Mouse (Mus musculus): ENCODE measurements around the gene Sgta.
"Not testable (repeated sequence)": the region's sequence is repeated elsewhere in the genome, so short reads cannot be mapped to it uniquely, and the experiment has no call there.

The Sgta gene

DNA sequence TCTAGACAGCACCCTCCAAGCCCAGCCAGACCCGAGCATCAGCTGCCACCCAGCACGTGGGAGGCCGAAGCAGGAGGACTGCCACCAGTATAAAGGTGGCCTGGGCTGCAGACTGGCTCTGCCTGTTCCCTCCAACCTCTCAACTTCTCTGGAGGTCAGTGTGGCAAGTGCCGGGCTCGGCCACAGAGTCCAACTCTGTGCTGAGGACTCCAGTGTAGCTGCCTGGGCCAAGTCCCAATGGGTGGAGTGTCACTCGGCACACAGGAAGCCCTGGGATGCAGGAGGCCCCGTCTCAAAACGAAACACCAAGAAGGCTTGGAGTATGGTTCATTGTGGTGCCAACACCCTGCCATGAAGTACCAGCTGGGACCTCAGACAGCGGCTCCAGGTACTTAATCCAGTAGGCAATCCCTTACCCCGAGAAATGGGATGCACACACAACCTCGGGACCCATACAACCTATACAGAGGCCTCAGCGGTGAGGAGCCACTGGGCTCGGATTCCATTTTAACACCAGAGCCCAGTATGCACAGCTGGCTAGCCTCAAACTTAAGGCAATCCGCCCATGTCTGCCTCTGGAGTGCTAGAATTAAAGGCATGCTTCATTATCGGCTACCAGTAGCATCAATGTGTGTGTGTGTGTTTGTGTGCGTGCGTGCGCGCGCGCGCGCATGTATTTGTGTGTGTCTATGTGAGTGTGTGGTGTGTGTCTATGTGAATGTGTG is 2.4 kb downstream of the Sgta start:
- no peak for DNase-seq

DNA sequence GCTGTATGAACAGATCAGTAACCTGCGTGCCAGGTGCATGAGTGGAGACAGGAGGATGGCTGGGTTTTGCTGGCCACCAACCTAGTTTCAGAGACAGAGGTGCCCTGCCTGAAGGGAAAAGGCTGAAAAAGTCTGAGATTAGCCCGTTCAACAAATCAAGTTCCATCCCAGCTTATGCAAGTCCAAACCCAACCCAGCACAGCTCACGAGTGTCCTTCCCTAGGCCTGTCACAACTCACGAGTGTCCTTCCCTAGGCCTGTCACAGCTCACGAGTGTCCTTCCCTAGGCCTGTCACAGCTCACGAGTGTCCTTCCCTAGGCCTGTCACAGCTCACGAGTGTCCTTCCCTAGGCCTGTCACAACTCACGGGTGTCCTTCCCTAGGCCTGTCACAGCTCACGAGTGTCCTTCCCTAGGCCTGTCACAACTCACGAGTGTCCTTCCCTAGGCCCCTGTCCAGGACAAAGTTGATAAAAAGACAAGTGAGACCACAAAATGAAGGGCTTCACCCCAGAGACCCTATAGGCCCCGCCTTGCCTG is 4.1 kb downstream of the Sgta start:
- DNase-seq, result not testable (repeated sequence)

DNA sequence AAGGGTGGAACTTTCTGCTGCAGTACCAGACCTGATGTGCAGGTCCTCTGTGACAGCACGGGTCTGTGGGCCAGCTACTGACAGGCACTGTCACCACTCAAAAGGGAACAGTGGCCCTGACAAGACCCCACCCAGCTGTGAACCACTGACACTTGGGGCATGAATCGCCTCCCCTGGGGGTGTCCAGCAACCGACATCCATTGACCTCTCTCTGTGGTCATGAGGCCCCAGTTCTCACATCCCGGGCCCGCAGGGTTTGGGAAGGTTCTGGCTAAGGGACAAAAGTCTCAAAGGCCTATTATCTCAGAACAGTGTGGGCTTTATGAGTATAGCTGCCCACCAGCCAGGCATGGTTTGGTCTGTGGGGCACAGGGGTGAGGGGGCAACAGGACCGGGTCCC is 4.8 kb downstream of the Sgta start:
- no peak for DNase-seq

DNA sequence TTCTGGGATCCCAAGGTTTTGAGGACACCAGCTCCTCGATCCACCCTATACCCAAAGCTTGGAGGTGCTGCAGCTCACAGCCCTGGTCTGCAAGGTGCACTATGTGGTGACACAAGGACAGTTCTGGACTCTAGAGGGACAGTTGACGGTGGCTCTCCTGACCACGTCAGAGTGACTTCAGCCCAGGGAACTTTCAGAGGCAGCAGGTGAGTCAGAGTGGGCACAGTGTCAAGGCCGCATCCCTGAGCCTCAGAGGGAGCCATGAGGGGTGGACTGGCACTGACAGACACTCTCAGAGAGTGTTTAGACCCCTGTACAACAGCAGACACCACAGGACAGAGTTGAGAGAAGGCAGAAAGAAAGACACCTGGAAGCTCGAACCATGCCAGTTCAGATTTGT is 7.4 kb downstream of the Sgta start:
- DNase-seq, result no peak

DNA sequence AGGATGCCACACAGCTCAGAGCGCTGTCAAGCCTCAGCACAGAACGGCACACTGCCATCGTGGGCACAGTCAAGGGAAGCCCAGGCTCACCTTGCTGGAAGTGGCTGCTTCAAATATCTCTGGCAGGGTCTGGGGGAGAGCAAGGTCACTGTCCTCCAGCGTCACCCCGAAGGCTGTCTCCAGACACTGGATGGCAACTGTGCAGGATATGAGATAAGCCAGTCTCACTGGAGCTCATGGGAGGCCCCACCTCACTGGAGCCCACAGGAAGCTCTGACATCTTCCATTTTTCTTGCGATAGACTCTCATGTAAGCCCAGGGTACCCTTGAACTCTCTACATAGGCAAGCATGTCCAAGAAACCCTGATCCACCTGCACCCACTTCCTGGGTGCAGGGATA is 8.8 kb downstream of the Sgta start:
- DNase-seq, result no peak

DNA sequence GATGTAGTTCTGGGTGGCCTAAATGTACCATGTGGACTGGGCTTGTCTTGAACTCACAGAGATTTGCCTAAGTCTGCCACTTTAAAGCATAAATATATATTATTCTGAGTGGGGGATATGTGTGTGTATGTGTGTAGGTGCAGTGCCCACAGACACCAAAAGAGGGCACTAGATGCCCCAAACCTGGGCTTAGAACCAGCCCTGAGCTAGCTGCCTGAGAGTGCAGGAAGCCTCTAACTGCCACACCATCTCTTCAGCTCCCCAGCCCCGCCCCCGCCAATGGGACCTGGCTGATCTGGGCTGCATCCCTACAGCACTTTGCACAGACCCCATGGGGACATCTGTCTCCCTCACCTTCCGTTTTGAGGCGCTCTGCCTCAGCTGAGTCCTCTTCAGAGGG is 9.3 kb downstream of the Sgta start:
- peak; percentile 27 to 28 for DNase-seq

DNA sequence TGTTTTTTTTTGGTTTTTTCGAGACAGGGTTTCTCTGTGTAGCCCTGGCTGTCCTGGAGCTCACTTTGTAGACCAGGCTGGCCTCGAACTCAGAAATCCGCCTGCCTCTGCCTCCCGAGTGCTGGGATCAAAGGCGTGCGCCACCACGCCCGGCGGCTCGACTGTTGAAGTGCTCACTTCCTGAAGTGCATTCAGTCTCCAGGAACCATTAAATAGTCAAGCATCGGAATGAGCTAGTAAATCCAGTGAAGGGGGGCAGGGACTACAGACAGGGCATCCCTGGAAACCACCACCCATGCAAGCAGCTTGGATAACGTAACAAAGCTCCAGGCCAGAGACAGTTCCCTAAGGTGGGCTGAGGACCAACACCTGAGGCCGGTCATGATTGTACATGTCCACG is 14.7 kb downstream of the Sgta start:
- DNase-seq, result not testable (repeated sequence)

DNA sequence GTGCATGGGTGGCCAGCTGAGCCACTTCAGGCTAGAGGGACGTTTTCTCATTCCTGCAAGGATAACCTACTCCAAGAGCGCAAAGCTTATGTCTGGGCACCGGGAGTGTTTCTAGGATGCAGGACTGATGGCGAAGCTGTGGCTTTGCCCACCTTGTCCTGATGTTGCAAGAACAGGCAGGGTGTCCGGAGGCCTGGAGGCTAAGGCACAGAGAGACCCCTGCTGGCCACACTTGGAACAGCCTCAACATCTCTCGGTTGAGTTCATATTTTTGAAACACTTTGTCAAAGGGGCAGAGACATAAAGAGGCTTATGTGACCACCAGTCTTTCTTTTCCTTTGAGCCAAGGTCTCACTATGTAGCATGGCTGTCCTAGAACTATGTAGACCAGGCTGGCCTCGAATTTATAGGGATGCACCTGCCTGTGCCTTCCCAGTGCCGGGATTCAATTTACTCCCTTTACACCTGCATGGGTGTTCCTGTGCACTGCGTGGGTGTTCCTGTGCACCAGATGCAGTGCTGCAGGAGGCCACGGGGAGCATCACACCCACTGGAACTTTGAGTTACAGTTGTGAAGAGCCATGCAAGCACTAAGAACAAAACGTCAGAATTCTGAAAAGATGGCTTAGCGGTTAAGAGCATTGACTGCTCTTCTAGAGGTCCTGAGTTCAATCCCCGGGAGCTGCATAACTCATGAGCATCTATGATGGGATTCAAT is 18.4 kb downstream of the Sgta start:
- peak; percentile 82 for DNase-seq

DNA sequence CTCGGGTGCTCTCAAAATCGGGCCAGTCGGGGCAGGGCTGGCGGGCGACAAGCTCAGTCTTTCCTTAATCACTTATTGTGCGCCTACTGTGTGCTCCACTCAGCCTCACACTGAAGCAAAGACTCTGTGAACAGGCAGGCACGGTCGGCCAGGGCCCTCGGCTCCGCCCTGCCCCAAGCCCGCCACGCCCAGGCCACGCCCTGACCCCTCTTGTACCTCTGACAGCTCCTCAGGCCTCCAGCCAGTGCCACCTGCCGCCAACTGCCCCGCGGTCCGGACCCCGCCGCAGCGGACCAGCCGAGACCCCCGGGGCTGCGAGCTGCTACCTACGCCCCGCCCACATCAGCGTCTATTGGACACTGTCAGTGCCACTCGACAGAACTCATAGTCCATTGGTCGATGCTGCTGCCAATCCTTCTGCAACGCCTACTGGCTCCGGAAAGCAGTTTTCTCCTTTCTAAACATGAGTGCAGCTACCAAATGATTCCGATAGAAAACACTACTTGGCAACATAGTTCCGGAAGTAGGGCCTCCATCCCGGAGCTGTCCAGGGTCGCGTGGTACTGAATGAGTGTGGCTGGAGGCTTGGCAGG is 22.9 kb downstream of the Sgta start, which contains the start of gene Slc39a3:
Slc39a3 (minus strand) TSS at position 439 of the 593 bp plus-strand sequence.
- peak; percentile 96 to 97 for DNase-seq

DNA sequence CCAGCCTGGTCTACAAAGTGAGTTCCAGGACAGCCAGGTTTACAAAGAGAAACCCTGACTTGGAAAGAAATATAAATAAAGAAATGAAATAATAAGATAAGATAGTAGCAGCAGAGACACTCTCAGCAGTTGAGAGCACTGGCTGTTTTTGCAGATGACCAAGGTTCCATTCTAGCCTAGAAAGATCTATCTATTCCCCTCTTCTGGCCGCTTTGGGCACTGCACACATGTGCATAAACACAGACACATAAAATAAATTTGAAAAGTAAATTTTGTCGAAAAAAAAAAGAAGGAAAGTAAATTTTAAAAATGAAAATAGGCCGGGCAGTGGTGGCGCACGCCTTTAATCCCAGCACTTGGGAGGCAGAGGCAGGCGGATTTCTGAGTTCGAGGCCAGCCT is 23.7 kb downstream of the Sgta start:
- DNase-seq, result peak; percentile 53 to 56

DNA sequence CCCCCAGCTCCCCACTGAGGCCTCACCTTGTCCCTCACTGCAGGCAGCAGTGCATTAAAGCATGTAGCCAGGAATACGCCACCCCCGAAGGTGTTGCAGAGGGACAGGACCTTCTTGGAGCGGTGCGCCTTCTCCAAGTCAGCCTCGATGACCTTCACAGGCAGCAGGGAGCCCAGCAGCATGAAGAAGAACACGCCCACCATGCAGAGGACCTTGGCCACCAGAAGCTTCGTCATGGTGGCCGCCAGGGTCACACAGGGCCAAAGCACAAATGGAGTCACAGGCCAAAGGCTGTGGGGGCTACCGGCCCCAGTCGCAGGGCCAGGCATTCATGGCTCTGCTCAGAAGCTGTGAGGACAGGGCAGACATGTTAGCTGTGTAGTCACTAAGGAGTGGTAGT is 26.4 kb downstream of the Sgta start:
- no peak for DNase-seq

DNA sequence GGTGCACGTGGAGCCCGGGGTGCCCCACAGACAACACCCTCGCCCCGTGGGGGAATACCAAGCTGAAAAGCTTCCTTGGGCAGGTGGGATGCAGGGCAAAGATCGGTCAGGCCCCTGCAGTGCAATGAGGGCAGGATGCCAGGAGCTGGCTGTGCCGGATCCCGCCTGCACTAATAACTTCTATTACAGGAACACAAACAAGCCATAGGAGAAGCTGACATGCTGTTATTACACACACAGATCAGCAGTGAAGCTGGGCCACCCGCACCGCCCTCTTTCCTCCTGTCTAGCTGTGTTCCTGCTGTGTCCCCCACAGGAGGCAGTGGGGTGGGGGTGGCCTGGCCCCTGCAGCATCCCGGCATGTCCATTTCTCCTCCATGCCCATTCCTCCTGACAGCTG is 30.9 kb downstream of the Sgta start:
- no peak for DNase-seq

DNA sequence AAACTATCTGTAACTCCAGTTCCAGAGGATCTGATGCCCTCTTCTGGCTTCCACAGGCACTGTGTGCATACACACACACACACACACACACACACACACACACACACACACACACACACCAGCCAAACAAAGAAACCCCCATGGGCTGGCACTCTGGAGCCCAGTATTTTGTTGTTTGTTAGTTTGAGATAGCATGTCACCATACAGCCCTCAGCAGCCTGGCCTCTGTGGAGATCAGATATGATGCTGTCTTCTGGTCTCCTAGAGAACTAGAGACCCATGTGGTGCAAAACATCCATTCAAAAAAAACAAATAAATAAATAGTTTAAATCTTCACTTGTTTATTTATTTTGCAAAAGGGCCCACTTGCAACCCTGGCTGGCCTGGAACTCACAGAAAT is 31.8 kb downstream of the Sgta start:
- no peak for DNase-seq

DNA sequence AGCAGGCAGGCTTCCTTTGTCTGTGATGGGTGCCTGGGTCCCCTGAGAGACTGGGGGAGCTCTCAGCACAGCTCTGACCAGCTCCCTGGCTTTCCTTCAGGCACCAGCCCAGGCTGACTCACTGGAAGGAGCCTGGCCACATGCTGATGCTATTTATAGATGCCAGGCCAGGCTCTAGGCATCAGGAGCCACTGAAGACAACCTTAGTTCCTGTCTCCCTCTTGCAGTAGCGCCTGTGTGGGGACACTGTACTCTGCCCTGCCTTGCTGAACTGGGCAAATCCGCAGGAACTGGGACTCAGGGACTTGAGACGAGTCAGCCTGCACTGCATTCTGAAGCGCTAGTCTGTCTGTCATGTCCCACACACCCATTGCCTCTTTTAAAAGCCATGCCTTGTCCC is 32.6 kb downstream of the Sgta start:
- no peak for DNase-seq

DNA sequence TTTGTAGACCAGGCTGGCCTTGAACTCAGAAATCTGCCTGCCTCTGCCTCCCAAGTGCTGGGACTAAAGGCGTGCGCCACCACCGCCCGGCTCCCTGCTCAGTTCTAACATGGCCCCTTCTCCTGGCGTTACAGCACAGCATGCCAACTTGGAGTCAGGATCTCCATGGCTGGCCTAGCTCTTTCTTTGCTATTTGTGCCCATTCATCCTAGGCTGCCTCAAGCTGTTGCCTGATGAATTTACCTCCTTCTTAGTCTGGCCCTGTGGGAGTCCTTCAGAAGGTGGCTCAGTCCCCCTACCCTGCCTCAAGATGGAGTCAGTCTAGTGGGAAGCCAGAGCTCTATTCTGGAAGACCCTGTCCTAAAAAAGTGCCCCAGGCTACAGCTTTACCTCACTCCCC is 33.1 kb downstream of the Sgta start:
- no peak for DNase-seq

DNA sequence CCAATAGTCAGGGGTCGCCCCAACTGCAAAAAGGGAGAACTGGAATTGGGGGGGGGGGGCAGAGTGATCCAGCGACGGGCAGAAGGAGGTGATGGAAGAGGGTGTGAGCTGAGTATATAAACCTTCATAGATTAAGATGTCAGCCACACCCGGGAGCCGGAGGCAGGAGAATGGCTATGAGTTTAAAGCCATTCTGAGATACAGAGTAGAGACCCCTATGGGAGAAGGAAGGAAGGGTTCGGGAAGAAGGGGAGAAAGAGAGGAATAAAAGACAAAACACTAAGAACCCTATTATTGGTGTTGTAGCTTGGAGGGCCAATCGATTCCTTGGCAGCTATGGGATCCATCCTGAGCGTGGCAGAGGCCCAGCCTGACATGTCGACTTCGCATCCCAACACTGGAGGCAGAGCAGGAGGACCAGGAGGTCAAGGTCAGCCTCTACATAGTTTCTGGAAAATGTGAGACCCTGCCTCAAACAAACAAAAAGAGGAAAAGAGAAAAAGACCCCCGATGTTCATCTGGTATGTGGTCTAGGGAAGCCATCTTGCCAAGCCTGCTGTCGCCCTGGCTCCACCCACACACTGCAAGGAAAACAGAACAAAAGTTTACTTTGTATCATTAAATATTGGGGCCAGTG is 34.2 kb downstream of the Sgta start, which contains the start of gene Diras1:
Diras1 (minus strand) TSS at position 24 of the 637 bp plus-strand sequence.
- DNase-seq, result no peak

DNA sequence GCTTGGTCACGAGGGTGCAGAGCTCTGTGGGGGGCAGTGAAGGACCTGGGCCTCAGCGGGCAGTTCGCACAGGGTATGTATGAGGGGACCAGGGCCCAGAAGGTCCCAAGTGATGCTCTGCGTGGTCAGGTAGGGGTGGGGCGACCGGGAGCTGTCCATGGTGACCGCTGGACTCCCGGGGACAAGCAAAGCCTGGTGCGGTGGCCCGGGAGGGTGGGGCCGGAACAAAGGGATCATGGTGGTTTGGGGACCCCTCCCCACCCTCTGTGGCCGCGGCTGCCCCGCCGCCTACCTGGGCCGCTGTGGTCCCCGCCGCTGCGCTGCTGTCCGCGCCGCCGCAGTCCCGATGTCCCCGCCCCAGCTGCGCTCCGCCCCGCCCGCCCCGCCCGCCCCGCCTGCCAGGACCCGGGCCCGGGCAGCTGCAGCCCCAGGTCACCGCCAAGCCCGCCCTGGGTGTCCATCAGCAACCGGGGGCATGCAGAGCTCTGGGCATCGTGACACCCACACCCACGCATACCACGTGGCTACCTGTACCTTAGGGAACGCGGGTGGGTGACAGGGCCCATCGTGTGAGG is 34.8 kb downstream of the Sgta start:
- DNase-seq, result no peak

DNA sequence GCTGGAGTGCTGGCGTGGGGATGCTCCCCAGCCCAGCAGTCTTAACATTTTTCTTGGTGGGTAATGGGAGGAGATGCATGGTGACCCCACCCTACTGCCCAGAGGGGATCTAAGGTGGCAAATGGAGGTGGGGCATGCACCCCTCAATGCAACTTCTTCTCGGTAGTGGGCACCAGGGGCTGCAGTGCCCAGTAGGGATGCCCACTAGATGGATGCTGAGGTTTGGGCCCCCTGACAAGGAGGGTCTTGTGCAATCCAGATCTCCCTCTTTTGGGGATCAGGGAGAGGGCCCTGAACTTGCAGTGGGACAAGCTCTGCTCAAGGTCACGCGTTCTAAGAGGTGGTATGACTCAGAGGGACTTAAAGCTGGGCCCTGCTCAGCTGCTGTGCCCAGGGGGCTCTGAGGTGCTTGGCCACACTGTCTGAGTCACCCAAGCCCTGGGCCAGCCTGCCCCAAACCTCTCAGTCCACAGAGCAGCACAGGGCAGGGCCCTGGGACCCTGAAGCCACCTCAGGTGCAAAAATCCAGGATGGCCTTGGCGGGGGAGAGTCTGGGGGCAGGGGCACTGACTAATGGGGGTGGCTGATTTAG is 35.5 kb downstream of the Sgta start:
- DNase-seq, result no peak

DNA sequence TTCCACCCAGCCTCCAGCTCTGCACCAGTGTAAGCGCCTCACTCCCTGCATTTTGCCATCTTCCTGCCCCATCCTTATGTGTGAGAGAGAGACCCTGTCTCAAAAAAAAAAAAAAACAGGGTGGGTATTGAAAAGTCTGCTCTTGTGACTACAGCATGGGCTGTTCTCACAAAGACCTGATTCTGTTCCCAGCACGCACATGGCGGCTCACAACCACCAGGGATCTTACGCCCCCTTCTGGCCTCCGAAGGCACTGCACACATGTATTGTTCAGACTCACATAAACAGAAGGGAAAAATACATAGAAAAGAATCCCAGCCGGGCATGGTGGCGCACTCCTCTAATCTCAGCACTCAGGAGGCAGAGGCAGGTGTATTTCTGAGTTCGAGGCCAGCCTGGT is 37.2 kb downstream of the Sgta start:
- DNase-seq, result peak in 1 of 2 experiments; percentile 32

DNA sequence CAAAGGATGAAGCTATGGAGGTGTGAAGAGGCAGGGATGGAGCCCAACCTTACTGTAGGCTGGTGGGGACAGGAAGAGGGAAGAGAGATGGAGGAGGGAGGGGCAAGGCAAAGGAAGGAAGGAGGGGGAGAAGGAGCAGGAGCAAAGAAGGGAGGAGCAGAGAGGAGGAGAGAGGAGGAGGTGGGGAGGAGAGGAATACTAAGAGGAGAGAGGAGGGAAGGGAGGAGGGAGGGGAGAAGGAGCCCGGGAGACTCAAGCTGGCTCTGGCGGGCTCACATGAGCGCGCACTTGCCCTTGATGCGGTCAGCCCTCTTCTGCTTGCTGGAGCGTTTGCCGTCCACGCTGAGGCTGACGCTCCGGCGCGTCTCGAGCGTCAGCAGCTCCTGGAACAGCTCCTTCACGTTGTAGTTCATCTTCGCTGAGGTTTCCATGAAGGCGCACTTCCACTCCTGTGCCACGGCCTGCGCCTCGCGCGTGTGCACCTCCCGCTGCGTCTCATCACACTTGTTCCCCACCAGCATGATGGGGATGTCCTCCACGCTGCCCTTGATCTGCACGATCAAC is 38.4 kb downstream of the Sgta start:
- no peak for DNase-seq

DNA sequence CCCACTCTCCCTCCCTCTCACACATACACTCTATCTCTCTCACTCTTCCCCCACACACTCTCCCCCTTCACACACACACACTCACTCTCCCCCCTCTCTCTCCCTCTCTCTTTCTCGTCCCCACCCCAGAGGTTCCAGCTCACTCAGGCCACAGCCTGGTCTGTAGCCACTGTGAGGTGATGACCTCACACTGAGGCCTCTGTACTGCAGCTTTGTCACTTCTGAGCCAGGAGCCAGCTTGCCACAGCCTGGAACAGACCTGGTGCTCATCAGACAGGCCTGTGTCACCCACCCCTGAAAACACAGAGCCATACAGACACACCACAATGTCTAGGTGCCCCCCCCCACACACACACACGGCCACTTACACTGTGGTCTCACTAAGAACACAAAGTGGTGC is 39.8 kb downstream of the Sgta start:
- DNase-seq, result no peak

DNA sequence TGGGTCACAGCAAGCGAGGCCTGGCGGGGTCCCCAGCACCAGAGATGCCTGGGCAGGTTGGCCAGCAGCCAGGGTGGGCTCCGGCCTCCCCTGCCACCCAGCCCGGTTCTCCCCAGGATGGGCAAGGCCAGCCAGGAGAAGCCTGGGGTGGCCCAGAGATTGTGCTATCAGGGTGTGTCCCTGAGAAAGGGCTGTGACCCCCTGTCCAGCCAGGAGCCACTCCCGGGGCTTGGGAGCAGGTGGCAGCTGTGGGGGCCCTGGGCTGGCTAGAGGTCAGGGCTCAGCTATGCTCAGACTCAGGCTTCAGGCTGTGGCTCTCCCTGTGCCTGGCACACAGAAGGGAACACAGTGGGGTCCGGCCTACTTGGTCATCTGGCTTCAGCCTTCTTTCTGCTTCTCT is 40.3 kb downstream of the Sgta start:
- DNase-seq, result no peak

Data from B cell, adult 2 months (primary cell).